Mouse (Mus musculus): Measurements from ENCODE around the gene Hs6st2.

GRCm38 (mm10) chrX:51461413-51461812 is 220.2 kb downstream of the Hs6st2 start:
- TF ChIP-seq CTCF (IDR thresholded peaks at IDR 0.05; ENCODE audit: control insufficient read depth, insufficient read depth, insufficient replicate concordance, low read depth, low read length) (no peak), POLR2A (IDR thresholded peaks at IDR 0.05; ENCODE audit: control insufficient read depth, low read depth, low read length) (no peak)

Data from testis, adult 2 months (tissue).